Mouse (Mus musculus) fat pad, adult 2 months (tissue): ENCODE results near the gene Usp48.
A peak's percentile ranks its signal among the peaks of the same experiment; 100 is the strongest.

Source experiments
- DNase-seq: peaks from one replicate; pipeline ENCODE4 v3.0.0-alpha.2; 2011; ENCODE audit warnings: low read depth, low spot score; ENCODE audit errors: extremely low read depth

The Usp48 gene

GRCm38 (mm10) chr4:137660364-137661077, 67.0 kb downstream of the Usp48 start:
- DNase-seq: peak; percentile 57

DNA sequence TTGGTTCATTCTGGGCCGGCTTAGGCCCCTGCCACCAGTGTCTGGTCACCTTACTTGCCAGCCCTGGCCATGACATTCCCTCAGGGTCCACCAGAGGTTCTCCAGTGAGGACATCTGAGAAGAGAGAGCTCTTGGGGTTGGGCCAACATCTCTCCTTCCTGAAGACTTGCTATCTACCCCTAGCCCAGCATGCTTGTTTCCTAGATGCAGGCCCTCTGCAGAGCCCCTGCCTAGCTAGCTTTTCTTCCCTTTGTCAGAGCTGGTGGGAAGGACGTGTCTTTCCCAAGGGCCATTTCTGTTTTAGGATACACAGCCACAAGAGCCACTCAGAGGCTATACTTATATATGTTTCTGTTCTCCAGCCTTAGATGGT, 67.5 kb downstream of the Usp48 start:
- DNase-seq: no peak

DNA sequence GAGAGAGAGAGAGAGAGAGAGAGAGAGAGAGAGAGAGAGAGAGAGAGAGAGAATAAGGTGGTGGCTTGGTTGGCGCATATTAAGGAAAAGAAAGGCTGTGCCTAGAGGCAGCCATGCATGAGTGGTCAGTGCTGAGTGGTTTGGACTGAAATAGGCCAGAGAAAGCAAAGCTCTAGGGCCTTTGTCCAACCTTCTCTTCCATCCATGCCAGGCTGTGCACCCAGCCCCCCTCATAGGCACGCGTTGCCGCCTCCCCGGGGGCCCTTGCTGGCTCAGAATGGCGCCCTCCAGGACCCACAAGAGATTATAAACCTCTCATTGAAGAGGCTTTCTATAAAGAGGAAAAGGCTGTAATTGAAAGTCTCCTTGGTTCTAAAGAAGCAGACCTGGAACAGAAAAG, 68.0 kb downstream of the Usp48 start:
- no peak for DNase-seq

DNA sequence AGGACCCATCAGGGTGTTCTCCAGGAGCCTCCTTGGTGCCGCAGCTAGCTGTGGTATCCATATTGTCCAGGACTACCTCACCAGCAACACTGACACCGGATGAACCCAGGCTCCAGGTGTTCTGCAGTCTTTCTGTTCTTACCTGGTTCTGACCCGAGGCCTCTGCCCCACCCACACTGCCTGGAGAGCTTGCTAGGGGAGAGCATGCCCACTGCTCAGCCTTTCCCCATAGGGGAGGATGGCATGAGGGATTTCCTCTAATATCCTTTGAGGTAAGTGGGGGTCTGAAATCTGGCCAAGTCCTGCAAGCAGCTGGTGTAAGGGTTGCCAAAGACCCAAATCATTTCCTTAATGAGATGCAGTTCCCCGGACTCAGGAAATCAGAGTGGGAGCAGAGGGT, 69.9 kb downstream of the Usp48 start:
- DNase-seq: no peak

DNA sequence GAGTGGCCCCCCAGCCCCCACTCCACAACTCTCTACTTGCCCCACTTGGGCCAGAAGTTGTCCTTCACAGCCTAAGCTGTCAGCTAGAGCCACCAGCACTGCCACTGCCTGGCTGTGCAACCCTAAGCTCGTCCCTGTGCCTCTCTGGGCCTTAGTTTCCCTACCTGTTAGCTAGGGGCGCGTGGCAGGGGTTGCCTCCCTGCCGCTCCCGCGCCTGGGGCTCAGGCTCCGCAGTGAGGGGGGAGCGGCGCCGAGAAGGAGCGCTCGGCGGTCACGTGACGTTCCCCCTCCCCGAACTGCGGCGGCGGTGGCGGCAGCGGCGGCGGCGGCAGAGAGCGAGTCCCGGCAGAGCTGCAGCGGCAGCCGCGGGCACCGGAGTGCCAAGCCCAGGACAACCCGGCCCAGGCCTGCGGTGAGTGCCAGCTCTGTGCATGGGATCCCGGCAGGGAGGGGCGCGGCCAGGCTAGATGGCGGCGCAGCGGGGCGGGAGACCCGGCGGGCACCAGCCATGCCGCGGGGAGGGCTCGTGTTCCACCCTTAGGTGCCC, 71.0 kb downstream of the Usp48 start, which contains the start of gene Rap1gap:
Gene Rap1gap (plus strand): TSS at position 294 of the 547 bp plus-strand sequence.
- DNase-seq: no peak

DNA sequence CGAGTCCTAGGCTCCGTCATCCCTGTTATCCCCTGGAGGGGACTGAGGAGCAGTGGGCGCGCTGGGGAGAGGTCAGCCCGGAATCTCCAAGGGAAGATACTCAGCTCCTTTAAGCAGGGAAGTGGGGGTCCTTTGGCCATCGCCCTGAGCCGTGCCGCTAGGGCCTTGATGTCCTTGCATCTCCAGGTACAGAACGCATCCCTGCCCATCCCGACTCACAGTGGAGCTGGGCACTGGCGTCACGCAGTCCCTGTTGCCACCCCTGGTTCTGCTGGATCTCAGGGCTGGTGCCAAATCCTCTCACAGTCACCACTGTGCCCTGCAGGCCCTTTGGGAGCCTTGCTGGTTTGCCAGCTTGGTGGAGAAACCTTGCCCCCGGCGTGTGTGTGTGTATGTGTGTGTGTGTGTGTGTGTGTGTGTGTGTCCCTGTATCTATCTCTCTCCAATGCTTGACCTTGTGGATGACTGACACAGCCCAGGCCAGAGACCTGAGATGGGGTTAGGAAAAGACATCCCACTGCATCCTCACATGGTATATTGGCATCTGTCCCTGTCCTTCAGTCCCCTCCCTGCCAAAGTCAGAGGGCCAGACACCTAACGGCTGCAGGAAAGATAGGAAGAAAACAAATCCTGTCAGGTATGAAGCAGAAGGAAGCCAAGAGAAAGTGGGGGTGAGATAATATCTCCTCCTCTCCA, 71.6 kb downstream of the Usp48 start:
- no peak for DNase-seq

- DNase-seq: no peak
These were observed 72.2 kb downstream of the Usp48 start for GRCm38 (mm10) chr4:137665791-137666190.

- DNase-seq: no peak
These were observed 72.9 kb downstream of the Usp48 start for GRCm38 (mm10) chr4:137666283-137666957.

- no peak for DNase-seq
These were observed 73.4 kb downstream of the Usp48 start for GRCm38 (mm10) chr4:137666958-137667345.

GRCm38 (mm10) chr4:137667747-137668146, 74.2 kb downstream of the Usp48 start:
- DNase-seq: no peak

DNA sequence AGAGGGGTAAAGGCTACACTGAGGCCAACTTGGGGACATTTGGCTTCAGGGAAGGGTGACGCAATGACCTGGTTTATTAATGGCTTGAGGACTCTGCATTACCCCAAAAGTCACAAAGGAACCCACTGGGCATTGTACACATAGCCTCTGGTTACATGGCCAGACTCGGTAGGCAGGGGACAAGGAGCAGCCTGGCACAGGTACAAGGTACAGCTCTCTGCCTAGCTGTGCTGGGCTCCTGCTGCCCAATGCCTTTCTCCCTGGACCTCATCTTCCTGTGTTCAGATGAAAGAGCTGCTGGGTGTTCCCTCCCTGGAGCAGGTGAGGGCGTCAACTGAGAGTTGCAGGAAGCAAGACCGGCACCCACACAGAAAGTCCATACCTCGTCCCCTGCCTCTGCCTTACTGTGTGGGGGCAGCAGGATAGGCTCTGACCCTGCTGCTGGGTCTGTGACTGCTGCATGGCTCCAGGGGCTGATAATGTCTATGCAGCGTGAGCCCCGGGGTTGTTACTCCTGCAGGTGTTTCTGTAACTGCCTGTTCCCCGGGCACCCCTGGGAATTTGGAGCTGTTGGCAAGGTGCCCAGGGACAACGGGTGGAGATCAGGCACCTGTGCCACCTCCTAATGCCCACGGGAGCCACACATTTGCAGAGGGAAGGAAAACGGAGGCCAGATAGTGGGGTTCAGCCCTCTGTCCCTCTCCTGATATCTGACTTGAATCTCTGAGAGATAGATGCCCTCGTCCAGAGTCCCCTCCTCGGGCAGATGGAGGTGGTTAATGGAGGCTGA, 78.4 kb downstream of the Usp48 start:
- no peak for DNase-seq

DNA sequence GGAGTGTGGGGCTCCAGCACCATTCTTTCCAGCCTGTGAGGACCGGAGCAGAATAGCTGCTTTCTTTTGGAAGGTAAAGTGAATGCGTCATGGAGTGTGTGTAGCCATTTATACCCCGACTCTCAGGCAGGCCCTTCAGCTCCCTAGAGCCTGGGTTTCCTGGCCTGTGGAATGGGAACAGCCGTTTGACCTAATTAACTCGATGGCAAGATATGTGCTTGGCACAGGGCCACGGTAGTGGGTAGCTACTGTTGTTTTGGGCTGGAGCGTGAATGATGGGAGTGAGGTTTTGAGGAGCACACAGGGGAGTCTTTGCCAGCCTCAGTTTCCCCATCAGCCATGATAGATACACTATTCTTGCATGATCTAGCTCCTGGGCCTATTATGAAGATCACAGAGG, 82.0 kb downstream of the Usp48 start:
- DNase-seq: no peak

- no peak for DNase-seq
These were observed 82.5 kb downstream of the Usp48 start for GRCm38 (mm10) chr4:137676057-137676456.

DNA sequence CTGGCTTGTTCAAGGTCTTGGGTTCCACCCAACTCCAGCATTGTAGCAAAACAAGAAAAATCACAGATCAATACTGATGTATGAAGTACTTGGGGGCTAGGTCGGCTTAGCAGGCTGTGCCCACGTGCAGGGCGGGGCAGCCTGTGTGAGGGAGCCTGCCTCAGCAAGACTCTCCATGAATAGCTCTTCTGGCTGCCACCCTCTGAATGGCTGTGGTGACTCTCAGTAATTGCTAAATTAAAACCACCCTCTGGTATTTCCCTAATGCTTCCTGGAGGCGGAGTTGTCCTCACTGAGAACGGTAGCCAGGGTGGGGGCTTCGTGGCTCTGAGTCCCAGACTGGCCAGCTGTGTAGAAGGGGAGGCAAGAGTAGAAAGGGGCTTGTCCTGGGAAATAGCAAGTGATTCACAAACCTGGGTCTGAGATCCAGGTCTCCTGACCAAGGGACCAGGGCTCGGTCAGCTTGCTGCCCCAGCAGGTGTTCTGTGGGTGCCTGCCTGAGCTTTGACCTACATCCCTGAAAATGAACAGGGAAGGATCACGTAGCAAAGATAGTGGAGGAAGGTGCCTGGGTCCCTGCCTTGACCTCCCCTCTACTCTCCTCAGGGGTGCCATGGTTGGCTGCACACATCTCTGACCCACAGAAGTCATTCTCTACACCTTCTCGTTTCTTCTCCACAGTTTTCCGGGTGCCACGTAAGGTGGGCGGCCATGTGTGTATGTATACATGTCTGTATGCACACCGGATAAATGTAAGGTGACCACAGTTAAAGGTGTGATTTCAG, 83.3 kb downstream of the Usp48 start:
- no peak for DNase-seq

DNA sequence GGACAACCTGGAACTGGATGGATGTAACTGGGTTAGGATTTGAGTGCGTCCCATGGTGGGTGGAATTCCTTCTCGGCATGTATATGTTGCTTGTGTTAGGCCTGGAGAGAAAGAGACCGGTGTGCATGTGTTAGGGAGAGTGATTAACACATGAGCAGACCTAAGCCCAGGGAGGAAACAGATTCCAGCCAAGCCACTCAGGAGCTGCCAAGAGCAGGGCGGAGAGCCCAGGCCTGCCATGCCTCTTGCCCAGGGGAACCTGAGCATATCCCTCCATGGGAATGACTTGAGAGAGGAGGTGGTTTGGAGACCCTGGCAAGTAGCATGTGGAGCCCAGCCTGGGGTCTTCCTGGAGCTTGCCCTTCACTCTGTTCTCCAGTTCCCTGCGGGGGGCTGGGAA, 84.4 kb downstream of the Usp48 start:
- DNase-seq: no peak

DNA sequence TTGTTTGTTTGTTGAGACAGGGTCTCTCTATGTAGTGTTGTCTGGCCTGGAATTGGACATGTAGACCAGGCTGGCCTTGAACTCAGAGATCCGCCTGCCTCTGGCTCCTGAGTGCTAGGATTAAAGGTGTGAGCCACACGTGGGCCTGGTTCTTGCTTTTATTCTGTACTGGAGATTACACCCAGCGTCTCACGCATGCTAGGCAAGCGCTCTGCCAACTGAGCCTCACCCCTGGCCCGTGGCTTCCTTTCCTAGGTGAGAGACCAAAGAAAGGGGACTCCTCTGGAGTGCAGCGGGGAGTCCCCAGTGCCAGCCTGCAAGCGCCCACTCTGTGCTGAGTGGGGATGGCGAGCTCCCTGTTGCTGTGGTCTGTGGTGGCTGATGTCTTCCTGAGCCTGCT, 85.0 kb downstream of the Usp48 start:
- no peak for DNase-seq

DNA sequence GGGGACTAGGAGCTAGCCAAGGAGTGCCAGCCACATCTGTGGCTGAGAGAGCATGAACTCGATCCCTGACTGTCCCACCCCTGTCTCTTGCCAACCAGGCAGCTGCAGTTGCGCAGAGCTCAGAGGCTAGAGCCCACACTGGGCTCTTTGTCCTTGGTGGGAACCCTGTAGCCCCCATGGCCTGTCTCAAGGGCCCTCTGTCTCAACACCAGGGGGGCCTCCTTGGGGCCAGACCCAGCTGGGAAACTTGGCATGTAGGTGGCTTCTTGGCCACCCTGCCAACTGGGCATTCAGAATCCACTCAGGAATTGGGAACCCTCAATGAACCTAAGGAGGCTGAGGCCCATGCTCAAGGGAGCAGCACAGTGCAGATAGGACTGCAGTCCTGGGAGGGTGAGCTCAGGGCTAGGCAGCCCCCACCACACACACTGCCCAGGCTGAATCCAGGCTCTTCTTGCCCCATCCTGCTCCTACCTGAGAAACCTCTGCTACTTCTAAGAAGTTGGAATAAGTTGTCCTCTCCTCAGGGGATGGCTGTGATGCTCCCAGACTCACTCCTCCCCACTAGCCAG, 86.5 kb downstream of the Usp48 start:
- no peak for DNase-seq

GRCm38 (mm10) chr4:137680721-137681120, 87.2 kb downstream of the Usp48 start:
- DNase-seq: no peak

GRCm38 (mm10) chr4:137681408-137682104, 88.0 kb downstream of the Usp48 start:
- no peak for DNase-seq
